Mouse (Mus musculus): ENCODE results near the gene Arrdc1. TPM values are rescaled to one million over a fixed set of nuclear protein-coding genes. Genes with fewer than 3 reads are reported as not detected.
"Not testable (repeated sequence)": the region's sequence is repeated elsewhere in the genome, so short reads cannot be mapped to it uniquely, and the experiment has no call there.

The Arrdc1 gene
- polyA plus RNA-seq (2012; ENCODE audit: insufficient read depth, insufficient read length, low replicate concordance, missing spikeins) = not detected in 2 replicates

GRCm38 (mm10) chr2:24935057-24935796, at the start of gene Arrdc1:
Arrdc1 (minus strand) TSS chr2:24935252.
- WGBS = under 1% methylated on average over 49 of the region's 49 CpGs
- no peak within 1 kb of the TSS for H3K27ac ChIP-seq (ENCODE audit: insufficient read depth, low read depth, low read length)
- TF ChIP-seq CTCF (IDR thresholded peaks at IDR 0.05; ENCODE audit: insufficient read depth, low read depth, low read length) (peak; percentile 30; the same call in 1 of the 2 replicates), POLR2A (IDR thresholded peaks at IDR 0.05; ENCODE audit: insufficient read depth, low read depth, low read length) (no peak)

GRCm38 (mm10) chr2:24976960-24977359, 41.9 kb upstream of the Arrdc1 start:
- no peak overlapping the region for H3K27ac ChIP-seq (ENCODE audit: insufficient read depth, low read depth, low read length)
- no peak overlapping the region for H3K4me3 ChIP-seq (ENCODE audit: insufficient read depth, low read depth, low read length)
- TF ChIP-seq CTCF (IDR thresholded peaks at IDR 0.05; ENCODE audit: insufficient read depth, low read depth, low read length) (no peak), POLR2A (IDR thresholded peaks at IDR 0.05; ENCODE audit: insufficient read depth, low read depth, low read length) (no peak)
- H3K4me1 ChIP-seq (ENCODE audit: control insufficient read depth, insufficient read depth, low read length) = peaks cover 3% of the 10 kb centered on the region; the same call in 1 of the 2 replicates
- whole genome bisulfite sequencing = 95% methylated on average over 5 of the region's 5 CpGs

More at GRCm38 (mm10) chr2:24935057-24935796, at the start of gene Arrdc1:
- Histone ChIP-seq H3K4me3 (ENCODE audit: insufficient read depth, low read depth, low read length) (peak within 1 kb of the TSS; percentile 60), H3K4me1 (ENCODE audit: control insufficient read depth, insufficient read depth, low read length) (peaks cover 17% of the 10 kb centered on the region)

DNA sequence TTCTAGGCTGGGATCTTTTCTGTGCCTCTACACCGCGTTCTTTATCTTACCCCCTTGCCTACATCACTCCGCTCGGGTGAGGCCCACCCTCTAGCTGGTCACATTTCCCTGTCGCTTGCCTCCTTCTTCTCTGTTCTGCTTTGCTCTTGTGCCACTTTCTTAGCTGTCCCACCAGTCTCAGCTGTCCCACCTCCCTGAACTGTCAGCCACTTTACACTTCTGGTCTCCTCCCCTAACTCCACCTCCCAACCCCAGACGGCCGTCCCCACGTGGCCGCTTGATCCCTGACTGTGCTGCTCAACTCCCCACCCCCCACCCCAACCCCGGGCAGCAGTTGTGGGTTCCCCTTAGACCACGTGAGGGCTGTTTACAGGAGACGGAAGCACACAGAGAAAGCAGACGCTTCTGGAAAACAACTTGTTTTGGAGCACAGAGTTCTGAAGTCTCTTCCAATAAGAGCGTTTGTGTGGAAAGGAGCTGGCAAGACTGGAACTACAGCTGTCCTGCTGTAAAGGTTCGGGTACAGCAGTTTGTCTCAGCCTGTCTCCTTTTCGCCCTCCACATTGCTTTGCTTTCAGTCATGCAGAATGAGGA, 40.7 kb upstream of the Arrdc1 start, which contains the start of gene Pnpla7:
TSS of gene Pnpla7 (plus strand) at position 330 of the 594 bp plus-strand sequence.
- TF ChIP-seq CTCF (IDR thresholded peaks at IDR 0.05; ENCODE audit: insufficient read depth, low read depth, low read length) = no peak
- TF ChIP-seq POLR2A (IDR thresholded peaks at IDR 0.05; ENCODE audit: insufficient read depth, low read depth, low read length) = no peak
- under 1% methylated on average over 16 of the region's 16 CpGs for WGBS
- H3K4me3 ChIP-seq (ENCODE audit: insufficient read depth, low read depth, low read length) = peak within 1 kb of the TSS; percentile 82
- peaks cover 3% of the 10 kb centered on the region; the same call in 1 of the 2 replicates for H3K4me1 ChIP-seq (ENCODE audit: control insufficient read depth, insufficient read depth, low read length)
- peak within 1 kb of the TSS; percentile 79 for H3K27ac ChIP-seq (ENCODE audit: insufficient read depth, low read depth, low read length)

DNA sequence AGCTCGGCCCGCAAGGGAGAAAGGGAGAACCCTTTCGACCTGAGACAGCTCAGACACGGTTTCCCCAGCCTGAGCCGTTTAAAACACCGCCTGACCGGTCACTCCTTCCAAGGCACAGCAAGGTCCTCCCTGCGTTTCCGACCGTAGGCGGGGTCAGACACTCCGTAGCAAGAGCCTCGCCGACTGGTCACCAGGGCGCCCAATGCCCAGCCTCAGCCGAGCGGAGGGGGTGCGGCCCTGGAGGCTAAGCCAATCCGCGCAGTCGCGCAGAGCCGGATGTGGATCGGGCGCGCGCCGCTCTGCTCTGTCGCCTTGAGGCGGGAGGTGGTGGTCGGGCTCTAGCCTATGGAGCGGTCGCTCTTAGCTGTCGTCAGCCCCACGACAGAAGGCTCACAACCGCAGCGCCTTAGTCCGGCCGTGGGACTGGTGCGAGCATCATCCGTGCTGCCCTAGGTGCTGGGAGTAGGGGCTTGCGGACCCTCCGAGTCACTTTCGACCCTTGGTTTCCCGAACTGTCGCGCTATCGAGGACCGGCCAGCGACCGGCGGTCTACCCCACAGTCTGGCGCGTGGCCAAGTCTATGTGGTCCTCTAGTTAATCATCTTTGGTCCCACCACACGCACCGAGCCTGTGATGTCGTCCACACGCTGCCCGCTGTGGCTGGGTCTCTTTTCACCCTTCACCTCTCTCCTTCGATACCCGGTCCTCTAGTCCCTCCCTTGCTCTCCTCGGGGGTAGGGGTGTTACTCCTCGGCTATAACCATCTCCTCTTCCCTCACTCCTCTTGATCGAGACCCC, 40.1 kb upstream of the Arrdc1 start, which contains the start of gene Mrpl41:
TSS of gene Mrpl41 (minus strand) at position 193 of the 798 bp plus-strand sequence.
- Histone ChIP-seq H3K4me3 (ENCODE audit: insufficient read depth, low read depth, low read length) (peak within 1 kb of the TSS; percentile 82), H3K27ac (ENCODE audit: insufficient read depth, low read depth, low read length) (peak within 1 kb of the TSS; percentile 74), H3K4me1 (ENCODE audit: control insufficient read depth, insufficient read depth, low read length) (peaks cover 3% of the 10 kb centered on the region; the same call in 1 of the 2 replicates)
- under 1% methylated on average over 64 of the region's 64 CpGs for WGBS
- peak; percentile 93 for TF ChIP-seq POLR2A (IDR thresholded peaks at IDR 0.05; ENCODE audit: insufficient read depth, low read depth, low read length)
- no peak for TF ChIP-seq CTCF (IDR thresholded peaks at IDR 0.05; ENCODE audit: insufficient read depth, low read depth, low read length)

DNA sequence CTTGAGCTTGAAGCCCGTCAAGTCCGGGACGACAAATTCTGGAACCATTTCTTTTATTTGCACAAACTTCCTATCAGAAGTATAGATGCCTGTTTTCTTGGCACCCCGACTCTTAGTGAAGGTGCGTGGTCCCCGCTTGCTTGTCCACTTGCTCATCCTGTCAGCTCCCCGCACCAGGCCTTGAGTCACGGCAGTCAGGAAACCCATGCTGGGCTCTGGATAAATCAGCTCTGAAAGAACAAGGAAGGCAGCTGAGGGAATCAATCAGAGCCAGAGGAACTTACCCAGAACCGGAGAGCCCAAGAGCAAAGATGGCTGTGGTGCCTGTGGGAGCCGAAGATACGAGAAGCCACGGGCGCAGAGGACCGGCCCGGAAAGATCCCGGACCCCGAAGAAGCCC, 39.4 kb upstream of the Arrdc1 start:
- Histone ChIP-seq H3K4me3 (ENCODE audit: insufficient read depth, low read depth, low read length) (peak overlapping the region; percentile 82), H3K27ac (ENCODE audit: insufficient read depth, low read depth, low read length) (peak overlapping the region; percentile 53; the same call in 1 of the 2 replicates)
- H3K4me1 ChIP-seq (ENCODE audit: control insufficient read depth, insufficient read depth, low read length) = not testable (repeated sequence)
- under 1% methylated on average over 17 of the region's 17 CpGs for WGBS

- TF ChIP-seq POLR2A (IDR thresholded peaks at IDR 0.05; ENCODE audit: insufficient read depth, low read depth, low read length) = no peak
- no peak for TF ChIP-seq CTCF (IDR thresholded peaks at IDR 0.05; ENCODE audit: insufficient read depth, low read depth, low read length)
- H3K4me3 ChIP-seq (ENCODE audit: insufficient read depth, low read depth, low read length) = no peak overlapping the region
- WGBS = 75% methylated on average over 4 of the region's 4 CpGs
Observed at GRCm38 (mm10) chr2:24970386-24970785, 35.3 kb upstream of the Arrdc1 start.

DNA sequence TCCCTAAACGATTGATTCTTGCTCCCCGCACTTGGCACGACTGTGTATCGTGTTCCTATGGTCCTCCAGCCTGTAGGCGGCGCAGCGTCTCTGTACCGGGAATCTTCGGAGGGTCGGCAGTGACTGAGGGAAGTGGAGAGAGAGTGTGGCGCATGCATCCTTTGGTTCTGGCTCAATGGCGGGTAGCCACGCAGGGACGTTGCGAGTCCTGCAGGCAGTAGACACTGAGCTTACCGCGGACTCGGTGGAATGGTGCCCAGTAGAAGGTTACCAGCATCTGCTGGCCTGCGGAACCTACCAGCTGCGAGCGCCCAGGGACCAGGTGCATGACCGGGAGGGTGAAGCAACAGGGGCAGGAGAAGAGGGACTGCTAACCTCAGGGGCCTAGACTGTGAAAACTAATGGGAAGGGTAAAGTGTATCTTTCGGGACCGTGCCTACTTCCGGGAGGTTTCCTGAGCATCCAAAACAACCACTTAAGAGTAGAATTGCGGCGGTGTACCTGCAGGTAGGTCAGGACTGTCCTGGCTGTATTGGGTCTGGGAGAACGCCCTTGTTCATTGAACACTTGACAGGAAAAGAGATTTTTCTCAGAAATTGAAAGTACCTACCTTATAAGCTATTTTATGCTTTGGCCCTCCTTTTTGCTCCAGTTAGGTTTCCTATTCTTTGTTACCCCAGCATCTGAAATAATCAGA, 27.4 kb upstream of the Arrdc1 start, which contains the start of gene Dph7:
TSS of gene Dph7 (plus strand) at position 97 of the 697 bp plus-strand sequence.
- TF ChIP-seq POLR2A (IDR thresholded peaks at IDR 0.05; ENCODE audit: insufficient read depth, low read depth, low read length) (peak; percentile 58), CTCF (IDR thresholded peaks at IDR 0.05; ENCODE audit: insufficient read depth, low read depth, low read length) (peak; percentile 92)
- Histone ChIP-seq H3K4me3 (ENCODE audit: insufficient read depth, low read depth, low read length) (peak within 1 kb of the TSS; percentile 85), H3K4me1 (ENCODE audit: control insufficient read depth, insufficient read depth, low read length) (peaks cover 2% of the 10 kb centered on the region; the same call in 1 of the 2 replicates), H3K27ac (ENCODE audit: insufficient read depth, low read depth, low read length) (peak within 1 kb of the TSS; percentile 19; the same call in 1 of the 2 replicates)
- WGBS = under 1% methylated on average over 28 of the region's 28 CpGs

More at GRCm38 (mm10) chr2:24970386-24970785, 35.3 kb upstream of the Arrdc1 start:
- Histone ChIP-seq H3K27ac (ENCODE audit: insufficient read depth, low read depth, low read length) (no peak overlapping the region), H3K4me1 (ENCODE audit: control insufficient read depth, insufficient read depth, low read length) (no peaks in the 10 kb centered on the region)

DNA sequence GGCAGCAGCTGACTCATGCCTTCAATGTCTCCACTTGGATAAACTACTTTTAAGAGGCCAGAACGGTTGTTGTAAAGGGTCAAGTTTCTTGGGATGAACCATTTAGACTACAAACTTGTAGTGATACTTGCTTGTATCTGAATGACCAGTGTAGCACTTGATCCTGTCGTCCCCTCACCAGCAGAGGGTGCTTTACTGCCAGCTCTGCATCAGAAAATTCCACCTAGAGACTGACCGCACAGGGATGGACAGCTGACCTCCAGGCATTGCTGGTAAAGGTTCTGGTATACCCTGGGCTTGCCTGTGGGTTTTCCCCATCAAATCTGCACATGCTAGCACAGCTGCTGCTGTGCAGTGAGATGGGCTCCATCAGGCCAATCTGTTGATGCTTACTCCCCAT, 25.9 kb upstream of the Arrdc1 start:
- Histone ChIP-seq H3K4me3 (ENCODE audit: insufficient read depth, low read depth, low read length) (no peak overlapping the region), H3K27ac (ENCODE audit: insufficient read depth, low read depth, low read length) (no peak overlapping the region), H3K4me1 (ENCODE audit: control insufficient read depth, insufficient read depth, low read length) (peaks cover 2% of the 10 kb centered on the region; the same call in 1 of the 2 replicates)
- 30% methylated on average over 3 of the region's 3 CpGs for WGBS
- TF ChIP-seq POLR2A (IDR thresholded peaks at IDR 0.05; ENCODE audit: insufficient read depth, low read depth, low read length) = no peak
- no peak for TF ChIP-seq CTCF (IDR thresholded peaks at IDR 0.05; ENCODE audit: insufficient read depth, low read depth, low read length)
